Mouse (Mus musculus): ENCODE measurements at regions not wholly inside any gene's neighbourhood (a gene's known extent, or its start where the extent isn't known, plus 50 kb on each side); places are given as distances from the start of the nearest gene placed in this dataset.

DNA sequence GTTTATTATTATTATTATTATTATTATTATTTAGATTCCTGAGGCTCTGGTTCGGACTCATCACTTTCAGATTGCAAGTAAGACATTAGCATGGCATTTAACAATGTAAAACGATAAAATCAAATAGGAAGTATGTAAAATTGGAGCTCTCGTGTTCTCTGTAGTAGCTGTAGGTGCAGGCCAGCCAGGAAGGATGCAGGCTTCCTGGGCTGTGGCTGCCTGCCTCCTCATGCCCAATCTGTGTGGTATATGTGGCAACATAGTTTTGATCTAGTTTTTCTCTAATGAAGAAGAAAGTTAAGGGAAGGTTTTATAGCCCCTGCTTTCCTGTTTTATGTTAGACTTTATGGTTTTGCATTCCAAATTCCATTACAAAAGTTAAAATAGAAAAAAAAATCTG lies 275.6 kb downstream of the Ankrd50 start:
- DNase-seq, result no peak

DNA sequence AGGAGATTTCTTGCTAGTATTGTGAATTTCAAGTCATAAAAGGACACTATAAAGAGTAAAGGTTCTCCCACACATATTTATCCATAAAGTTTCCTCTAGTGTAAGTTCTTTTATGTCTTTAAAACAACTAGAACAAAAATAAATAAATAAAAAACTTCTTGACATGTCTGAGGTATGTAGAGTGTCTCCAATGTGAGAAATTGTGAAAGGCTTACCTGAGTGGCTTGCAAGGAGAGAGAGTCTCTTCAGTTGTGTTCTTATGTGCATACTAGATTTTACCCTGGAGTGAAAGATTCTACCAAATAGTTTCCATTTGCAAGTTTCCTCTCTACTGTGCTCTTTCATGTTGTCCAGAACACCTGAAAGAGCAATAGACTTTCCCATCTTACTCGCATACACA lies 276.8 kb downstream of the Ankrd50 start:
- no peak for DNase-seq

DNA sequence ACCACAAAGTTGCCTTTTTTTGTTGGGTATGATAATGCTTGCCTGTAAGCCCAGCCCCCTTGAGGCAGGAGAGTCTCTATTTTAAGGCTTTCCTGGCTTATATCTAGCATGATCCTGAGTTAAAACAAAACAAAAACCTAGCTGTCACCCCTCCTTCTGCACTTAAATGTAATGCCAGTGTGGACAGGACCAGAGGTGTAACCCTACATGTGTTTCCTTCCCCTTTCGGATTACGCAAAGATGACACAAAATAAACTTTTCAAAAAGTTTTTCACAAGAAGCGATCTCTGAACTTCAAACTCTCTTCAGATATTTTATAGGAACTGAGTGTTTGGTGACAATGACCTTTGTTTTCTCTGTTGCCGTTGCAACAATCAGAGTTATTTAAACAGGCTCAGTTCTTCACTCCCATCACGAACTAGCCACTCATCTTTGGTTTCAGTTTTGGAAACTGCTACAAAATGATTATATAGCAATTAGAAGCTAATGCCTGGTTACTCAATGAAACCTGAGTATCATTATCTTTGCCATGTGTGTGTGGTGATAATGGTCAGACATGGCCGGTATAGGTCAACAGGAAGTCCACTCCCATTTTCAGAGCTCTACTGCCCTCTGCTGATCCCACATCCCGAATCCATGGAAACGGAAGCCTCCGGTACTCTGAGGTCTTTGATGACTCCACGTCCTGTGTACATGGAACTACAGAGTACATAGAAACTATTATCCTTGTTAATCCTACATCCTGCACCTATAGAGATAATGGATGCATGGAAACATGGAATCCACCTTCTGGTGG lies 282.6 kb downstream of the Ankrd50 start:
- peak; percentile 61 for DNase-seq

DNA sequence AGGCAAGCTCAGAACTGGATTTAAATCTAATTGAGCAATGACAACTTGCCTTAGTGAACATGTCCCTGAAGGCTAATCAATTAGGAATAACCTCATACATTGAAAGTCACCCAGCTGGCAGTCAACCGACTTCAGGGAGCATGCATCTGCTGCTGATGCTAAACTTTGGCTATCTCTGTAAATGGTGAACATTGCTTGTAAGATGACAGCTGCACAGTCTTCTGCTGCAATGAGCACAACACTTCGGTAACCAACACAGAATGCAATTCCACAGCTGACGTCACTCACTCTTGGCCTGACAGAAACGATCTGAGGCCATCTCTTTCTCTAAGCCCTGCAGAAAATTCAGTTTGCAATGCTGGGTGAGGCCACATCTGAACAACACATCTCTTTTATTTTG lies 290.6 kb downstream of the Ankrd50 start:
- peak; percentile 71 for DNase-seq

DNA sequence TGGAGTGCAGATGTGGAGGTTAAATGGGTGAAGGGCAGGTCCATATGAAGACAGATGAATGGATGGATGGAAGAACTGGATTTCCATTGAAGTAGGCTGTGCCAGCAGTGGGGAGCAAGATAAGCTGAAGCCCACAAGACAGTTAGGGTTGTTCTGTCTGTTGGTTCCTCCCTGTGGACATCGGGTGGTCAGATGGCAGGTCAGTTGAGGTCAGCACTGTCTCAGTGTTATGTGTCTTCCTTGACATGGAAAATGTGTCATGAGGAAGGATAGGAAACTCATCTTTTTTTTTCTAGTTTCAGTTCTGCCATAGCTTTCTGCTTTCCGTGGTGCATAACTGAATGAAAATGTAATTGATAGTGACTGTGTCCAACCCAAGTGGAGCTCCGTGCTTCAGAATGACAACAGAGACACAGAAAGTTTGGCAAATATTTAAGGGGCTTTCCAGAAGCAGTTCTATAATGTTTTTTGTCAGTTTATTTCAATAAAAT lies 297.2 kb downstream of the Ankrd50 start:
- DNase-seq, result no peak

DNA sequence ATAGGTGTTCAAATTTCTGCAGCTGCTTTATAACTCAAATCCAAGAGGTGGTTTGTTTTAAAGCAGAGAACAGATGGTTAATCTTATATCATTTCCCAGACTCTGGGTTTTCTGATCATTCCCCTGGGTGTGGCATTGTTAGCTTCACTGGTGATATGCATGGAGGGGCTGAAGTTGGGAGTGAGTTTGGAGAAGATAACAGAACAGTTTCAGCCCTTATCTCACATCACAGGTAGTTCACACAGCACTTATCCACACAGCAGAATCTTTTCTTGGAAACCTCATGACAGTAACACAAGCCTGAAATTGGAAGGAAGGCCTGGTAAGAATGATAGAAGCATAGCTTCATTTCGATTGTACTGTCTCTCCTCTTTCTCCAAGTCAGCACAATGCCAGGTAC lies 298.1 kb downstream of the Ankrd50 start:
- no peak for DNase-seq

DNA sequence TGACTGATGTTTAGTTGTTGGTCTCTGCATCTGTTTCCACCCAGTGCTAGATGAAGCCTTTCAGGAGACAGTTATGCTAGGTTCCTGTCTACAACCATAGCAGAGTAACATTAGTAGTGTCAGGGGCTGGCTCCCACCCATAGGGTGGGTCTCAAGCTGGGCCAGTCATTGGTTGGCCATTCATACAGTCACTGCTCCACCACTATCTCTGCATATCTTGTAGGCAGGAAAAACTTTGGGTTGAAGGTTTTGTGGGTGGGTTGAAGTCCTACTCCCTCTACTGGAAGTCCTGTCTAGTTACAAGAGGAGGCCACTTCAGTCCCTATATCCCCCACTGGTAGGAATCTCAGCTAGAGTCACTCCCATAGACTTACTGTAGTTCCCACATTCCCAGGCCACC lies 306.3 kb downstream of the Ankrd50 start:
- DNase-seq, result no peak

DNA sequence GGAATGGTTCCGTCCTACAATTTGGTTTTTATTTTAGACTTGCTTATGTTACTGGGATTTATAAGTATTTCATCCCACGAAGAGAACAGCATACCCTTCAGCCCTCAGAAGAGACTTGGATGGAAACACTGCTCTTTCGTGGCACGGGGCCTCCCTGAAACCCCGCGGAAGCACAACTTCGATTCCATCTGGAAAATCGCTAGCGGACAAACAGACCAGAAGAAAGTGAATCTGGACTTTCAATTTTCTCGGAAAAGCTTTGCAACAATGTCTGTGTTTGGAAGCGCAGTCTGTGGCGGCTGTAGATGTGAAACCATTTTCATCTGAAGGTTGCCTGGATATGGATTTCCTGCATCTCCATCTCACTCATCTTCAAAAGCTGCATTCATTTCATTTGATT lies 308.7 kb downstream of the Ankrd50 start:
- DNase-seq, result peak; percentile 25

DNA sequence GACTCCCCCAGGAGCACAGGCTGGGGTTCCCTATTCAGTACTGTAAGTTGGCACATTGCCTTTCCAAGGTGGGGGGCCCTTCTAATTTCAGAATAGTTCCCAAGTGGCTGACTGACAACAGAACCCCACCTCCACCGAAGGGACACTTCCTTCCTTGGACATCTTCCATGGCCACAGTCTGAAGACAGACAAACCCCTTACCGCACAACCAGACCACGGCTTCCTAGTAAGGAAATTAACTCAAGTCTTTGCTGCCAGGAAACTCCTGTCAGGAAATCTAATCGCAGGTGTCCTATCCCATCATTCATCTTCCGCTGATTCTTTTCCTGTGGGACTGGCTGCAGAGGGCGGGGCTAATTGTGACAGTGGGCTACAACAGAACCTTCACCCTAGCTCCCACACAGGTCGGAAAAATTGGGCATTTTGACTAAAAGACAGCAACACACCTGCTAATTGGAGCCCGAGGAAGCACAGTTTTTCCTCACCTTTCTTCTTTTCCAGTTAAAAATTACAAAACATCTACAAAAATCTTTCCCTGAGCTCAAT lies 309.8 kb downstream of the Ankrd50 start:
- DNase-seq, result no peak

DNA sequence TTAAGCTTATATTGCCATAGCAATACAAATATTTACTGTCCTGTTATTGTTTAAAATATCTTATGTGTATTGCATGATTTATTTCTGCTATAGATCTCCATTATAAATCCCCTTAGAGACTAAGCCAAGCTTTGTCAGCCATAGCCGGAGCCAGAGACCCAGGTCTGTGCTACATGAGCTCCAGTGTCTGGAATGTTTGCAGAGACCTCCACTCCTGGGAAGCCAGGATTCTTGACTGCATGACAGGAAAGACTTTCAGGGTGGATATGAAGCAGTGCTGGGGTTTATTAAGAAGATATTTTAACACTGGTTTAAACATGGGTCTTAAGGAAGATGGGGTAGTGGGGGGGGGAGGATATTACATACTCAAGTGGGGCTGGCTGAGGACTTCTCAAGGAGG lies 332.2 kb downstream of the Ankrd50 start:
- no peak for DNase-seq

DNA sequence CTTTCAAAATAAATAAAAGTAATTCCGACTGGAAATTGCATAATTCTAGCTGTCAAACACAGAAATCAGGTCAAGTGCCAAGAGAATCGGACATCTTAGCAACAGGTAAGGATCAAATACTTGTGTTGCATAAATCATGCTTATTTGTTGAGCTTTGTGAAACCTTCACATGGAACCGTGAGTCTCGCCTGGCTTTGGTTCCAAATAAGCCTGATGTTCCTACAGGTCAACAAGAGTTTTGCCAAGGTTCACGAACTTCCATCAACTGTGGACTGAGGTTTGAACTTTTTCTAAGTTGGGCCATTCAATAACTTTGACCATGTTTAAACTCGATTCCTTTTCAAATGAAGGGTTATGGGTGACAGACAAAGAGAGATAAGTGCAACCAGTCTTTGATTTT lies 332.8 kb downstream of the Ankrd50 start:
- no peak for DNase-seq

DNA sequence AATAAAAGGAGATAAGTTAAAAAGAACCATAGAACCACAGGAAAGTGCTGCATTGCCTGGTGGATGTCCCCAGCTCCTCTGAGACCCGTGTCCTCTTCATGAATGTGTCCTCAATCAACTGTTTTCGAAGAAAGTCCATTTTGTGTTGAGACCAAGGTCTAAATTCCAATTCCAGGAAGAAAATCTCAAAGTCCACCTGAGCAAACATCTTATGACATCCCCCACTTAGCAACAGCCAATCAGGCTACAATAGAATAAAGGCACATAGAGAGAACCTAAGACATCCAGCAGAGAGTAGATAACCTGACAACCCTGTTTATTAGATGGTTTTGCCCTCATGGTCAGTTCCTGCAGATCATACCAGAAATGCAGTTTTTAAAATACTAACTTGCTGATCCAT lies 338.0 kb downstream of the Ankrd50 start:
- DNase-seq, result no peak

DNA sequence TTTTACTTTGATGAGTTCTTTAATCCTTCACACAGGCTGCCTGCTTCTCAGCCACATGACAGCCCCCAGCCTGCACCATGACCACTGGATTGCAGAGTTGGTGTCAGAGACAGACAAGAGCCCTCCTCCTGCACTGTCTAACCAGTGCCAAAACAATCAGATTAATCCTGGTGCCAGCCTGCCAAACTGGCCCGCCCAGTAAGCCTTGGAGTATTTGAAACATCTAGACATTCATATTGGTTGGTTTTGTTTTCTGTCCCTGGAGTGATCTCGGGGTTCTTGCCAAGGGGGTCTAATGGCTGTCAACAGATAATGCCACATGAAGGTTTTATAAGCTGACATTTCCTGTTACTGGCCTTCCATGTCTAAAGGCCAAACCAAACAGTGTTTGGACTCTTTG lies 339.2 kb downstream of the Ankrd50 start:
- no peak for DNase-seq

DNA sequence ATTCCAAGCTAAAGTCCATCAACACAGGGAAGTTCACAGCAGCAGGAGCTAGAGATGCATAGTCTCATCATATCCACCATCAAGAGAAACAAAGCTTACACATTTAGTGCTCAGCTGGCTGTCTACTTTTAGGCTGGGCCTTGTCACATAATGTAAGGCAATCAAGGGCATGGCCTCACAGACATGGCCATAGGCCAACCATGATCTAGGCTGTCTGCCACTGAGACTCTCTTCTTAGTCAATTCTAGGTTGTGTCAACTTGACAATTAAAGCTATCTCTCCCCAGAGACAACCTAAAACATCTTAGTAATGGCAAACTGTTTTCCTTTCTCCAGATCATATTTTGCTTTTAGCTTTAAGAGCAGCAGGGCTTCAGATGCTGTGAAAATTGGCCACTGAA lies 340.0 kb downstream of the Ankrd50 start:
- DNase-seq, result peak; percentile 33

DNA sequence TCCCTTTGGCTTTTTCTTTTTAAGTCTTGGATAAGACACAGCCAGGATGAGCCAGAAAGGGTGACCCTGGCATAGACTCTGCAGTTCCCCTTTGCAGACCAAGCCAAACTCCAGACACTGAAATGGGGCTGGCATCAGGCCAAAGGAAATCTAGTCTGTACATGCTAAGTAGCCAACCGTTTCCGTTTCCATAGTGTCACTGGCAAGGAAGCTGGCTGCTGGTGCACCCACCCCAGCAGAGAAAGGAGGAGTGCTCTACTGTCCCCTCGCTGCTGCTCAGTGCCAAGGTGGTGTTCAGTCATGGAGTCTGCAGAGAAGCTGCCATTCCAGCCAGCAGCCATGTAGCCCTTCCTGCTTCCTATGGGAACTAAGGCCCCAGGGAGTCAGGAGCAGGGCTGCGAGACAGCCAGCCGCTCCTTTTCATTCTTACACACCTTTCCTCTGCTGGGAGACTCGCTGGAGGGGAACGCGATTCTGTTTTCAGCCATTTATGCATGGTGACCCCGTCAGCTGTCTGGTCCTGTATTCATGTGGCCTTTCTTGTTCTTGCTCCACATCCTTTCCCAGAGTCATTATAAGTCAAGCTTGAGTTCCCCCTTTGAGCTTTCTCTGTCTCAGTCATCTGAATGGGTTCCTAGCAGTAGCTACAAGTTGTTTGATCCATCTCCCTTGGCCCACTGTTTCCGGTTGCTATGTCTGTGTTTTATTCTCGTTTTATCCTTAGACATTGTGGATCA lies 341.3 kb downstream of the Ankrd50 start:
- DNase-seq, result peak; percentile 26

DNA sequence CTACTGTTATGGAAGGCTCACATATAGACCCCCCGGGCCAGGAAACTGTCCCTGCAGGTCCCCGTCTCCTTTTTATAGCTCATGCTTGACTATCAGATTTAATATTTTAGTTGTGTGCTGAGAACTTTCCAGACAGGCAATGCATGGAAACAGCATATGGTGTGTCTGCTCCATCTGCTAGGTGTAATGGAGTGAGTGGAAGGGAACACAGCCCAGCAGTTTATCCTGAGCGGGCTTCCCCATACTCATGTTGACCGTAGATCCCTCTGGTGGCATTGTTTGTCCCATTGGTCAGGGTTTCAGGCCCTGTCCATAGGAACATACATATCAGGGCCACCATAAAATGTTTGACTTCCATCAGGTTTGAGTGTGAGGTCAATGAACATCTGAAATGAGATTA lies 345.3 kb downstream of the Ankrd50 start:
- DNase-seq, result no peak

DNA sequence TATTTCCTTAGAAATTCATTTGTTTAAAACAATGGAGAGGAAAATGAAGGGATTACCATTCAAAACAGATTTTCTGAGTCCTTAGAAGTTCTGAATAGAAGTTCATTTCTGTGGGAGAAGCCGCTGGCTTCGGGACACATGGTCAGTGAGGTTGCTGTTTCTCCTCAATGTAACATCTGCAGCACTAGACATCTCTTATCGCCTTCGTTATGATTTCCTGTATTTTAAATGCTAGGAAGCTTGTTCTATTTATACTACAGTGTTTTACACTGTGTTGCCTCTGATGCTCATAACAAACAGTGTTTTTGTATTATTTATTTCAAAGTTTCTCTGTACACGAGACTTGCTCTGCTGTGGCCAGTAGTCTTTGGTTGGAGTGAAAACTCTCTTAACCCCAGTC lies 346.6 kb downstream of the Ankrd50 start:
- no peak for DNase-seq

DNA sequence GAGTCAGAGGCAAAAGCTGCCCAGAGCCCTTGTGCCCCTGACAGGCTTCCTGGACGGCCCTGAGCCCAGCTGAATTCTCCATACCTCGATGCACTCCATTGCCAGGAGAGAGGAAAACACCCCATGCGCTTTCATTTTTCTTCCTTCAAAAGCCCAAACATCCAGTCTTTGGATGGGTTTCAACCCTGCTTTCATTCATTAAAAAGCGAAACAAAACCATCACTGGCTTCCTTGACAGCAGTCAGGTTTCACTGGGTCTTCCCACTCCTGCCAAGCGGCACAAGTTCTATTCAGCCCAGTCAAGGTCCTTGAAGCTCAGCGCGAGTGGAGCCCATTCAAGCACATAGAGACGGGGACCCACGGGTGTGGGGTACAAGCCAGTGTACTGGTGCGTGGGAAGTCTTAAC lies 348.8 kb downstream of the Ankrd50 start:
- DNase-seq, result no peak

DNA sequence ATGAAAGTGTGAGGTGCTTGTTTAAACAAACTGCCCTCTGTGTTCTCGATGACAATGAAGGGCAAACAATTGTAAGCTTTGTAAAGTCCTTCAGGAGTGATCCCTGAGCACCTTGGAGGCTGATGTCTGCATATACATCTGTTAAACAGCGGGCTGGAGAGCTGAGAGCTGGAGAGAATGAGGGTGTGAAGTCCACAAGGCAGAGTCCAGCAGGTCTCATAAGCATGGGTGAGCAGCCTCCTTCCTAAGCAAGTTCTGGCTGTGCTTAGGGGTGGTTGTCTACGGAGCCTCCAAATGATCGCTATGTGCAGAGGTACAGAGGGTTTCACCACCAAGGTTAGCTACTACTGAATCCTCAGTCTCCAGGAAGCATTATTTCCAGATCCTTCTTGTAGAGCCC lies 350.2 kb downstream of the Ankrd50 start:
- no peak for DNase-seq

DNA sequence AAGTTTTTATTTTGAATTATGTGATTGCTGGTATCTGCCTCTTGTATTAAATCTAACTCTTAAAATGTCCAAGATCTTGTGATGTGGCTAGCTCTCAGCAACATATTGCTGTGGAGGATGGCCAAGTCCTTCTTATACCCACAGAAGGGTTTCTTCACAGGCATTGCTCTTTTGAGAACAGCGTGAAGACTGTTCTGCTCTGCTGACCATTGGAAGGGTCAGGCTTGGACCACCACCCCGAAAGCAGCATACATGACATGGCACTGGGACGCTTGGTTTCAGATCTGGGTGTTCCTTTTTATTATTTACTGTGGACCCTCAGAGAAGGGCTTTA lies 352.8 kb downstream of the Ankrd50 start:
- no peak for DNase-seq

DNA sequence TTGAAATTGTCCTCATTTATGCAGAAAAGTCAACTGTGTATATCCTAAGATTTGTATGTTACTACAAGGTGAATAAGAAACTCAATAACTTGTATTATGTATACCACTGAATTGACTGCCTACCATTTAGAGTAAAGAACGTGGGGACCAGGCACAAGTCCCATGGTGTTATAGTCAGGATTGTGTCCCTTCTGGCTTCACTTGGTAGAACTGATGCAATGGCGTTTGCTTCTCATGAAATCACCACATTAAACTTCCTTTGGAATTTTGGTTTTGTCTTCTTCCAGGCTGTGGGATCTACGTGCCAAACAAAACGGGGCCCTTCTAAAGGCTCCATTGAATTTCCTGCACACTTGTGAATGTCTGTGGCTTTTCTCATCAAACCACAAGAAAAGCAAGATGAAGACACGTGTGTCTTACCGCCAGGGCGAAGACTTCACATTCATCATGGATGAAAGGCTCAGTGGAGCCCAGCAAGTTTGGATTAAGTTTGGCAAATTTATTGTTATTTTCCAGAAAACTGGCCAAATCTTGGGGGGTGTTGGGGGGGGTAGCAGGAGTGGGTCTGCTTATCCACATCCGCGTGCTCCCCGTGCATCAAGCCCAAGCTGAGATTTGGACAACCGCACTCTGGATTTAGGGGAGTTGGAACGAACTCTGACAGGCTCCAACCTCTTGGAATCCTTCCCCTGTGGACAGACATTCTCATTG lies 353.3 kb downstream of the Ankrd50 start:
- peak; percentile 34 for DNase-seq

DNA sequence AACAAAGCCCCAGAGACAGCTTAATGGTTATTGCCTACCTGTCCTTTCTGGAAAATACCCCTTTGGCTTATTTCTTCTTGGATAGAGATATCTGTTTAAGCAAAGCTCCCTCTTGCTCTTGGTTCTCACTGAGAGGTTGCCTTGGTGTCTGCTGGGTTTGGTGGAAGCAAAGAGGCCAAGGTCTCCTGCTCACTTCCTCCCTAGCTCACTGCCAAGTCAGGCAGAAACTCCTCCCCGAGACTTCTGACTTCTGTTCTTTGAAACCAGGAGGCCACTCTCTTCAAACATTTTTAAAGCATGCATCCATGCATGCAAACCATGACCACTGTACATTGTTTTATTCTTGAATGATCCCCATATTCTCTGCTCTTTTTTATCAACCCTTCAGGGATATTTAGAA lies 354.6 kb downstream of the Ankrd50 start:
- no peak for DNase-seq

DNA sequence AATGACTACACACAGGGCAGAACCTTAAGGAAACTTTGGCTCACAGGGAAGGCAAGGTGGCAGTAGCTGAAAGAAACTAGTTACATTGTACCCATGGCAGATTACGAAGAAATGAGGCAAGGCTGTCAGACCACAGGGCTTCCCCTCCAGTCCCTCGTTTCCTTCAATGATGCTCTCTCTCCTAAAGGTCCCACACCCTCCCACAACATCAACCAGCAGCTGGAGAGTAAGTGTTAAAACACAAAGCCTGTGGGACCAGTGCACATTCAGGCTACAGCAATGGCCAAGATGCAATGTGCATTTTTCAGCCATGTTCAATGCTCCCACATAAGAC lies 355.5 kb downstream of the Ankrd50 start:
- DNase-seq, result no peak

Data from gastrocnemius, postnatal 25 days (tissue).